Mouse (Mus musculus) urinary bladder, postnatal 0 days (tissue): ENCODE measurements around the gene Itgax. TPM values are rescaled to one million over a fixed set of nuclear protein-coding genes. Genes with fewer than 3 reads are reported as not detected.

ENCODE experiments used
- polyA plus RNA-seq: library from polyadenylated mRNA; unstranded; fragments of >200 nt; fragmentation: Nextera tagmentation; extraction: Ambion mirVana; gene quantifications from 2 replicates; pipeline ENCODE4 v1.2.1, GENCODE M21; 2015

Itgax gene
- polyA plus RNA-seq = 0.07 and 0.29 TPM in 2 replicates

DNA sequence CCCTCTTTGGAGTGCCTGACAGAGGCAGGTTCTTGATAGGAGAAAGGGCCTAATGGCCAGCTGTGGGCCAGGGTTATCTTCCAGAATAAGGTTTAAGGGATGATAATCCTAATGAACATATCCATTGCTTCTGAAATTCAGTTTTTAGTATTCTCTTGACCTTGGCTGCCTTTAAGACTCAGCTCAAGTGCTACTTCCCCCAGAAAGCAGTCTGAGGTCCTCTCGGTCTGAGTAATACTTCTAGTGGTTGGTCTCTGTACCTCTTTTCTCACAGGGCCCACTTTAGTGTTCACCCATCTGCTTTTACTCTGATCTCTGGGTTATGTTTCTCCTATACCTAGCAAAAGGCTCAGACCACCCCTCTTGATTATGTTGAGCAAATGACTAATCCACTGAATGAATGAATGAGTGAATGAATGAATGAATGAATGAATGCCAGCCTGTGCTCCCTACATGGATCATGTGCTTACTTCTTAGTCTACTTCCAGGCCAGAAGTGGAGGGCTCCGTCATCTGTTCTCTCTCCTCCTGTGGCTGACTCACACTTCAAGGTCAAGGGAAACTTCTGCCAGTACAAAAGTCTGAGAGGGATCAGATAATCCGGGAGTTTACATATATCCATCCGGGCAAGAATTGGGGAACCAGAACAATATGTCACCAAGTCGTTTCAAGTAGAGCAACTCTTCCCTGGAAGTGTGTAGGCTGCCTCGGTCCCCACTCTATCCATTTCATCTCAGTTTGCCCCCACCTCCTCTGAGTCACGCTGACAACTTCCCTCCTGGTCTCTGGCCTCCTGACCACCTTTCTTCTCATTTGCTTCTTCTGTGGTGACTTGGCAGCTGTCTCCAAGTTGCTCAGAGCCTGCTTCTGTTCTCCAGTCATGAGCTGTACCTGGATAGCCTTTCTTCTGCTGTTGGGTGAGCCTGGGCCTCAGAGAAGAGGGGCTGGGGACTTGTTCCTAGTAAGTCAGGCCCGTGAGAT lies at the start of gene Itgax:
Gene Itgax, plus strand, starts transcription at position 807 of the 980 bp plus-strand sequence.

DNA sequence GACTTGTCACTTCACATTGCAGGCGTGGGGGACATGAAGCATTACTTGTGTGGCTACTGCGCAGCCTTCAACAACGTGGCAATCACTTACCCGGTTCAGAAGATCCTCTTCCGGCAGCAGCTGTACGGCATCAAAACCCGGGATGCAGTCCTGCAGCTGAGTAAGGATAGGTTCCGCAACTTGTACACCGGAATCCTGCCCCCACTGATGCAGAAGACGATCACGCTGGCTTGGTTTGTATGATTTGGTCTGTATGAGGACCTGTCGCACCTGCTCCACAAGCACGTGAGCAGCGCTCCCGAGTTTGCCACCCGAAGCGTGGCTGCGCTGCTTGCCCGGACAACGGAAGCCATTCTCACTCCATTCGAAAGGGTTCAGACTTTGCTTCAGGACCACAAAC lies 24.7 kb downstream of the Itgax start, which contains the start of gene Itgad:
Gene Itgad, plus strand, starts transcription at position 301 of the 400 bp plus-strand sequence.

Other genes with a start within 250 kb of the Itgax start
- 0.65 and 0.75 TPM in 2 replicates for gene Prss53, start 238.6 kb upstream of the Itgax start, polyA plus RNA-seq
- not detected in 2 replicates for gene Gm21974, start 234.1 kb upstream of the Itgax start, polyA plus RNA-seq
- gene Vkorc1, start 233.9 kb upstream of the Itgax start, polyA plus RNA-seq = 151 and 156 TPM in 2 replicates
- 103 and 107 TPM in 2 replicates for gene Bckdk, start 225.5 kb upstream of the Itgax start, polyA plus RNA-seq
- gene Kat8, start 217.0 kb upstream of the Itgax start, polyA plus RNA-seq = 16.2 and 16.4 TPM in 2 replicates
- 27.0 and 30.7 TPM in 2 replicates for gene Prss8, start 199.4 kb upstream of the Itgax start, polyA plus RNA-seq
- gene Prss36, start 182.8 kb upstream of the Itgax start, polyA plus RNA-seq = 7.0 and 8.1 TPM in 2 replicates
- 172 TPM in 2 replicates for gene Fus, start 162.1 kb upstream of the Itgax start, polyA plus RNA-seq
- 74.4 and 124 TPM in 2 replicates for gene Pycard, start 135.7 kb upstream of the Itgax start, polyA plus RNA-seq
- 0.10 and 0.20 TPM in 2 replicates for gene Trim72, start 125.6 kb upstream of the Itgax start, polyA plus RNA-seq
- gene Itgam, start 66.9 kb upstream of the Itgax start, polyA plus RNA-seq = 5.6 and 33.1 TPM in 2 replicates
- 0.80 TPM in 1 of 2 replicates, not detected in the other for gene Gm49368, start 66.9 kb upstream of the Itgax start, polyA plus RNA-seq
- not detected in 2 replicates for gene Itgad, start 24.8 kb downstream of the Itgax start, polyA plus RNA-seq
- 0.26 TPM in 1 of 2 replicates, not detected in the other for gene Cox6a2, start 76.8 kb downstream of the Itgax start, polyA plus RNA-seq
- 14.9 and 15.4 TPM in 2 replicates for gene Armc5, start 107.8 kb downstream of the Itgax start, polyA plus RNA-seq
- gene 9130023H24Rik, start 108.5 kb downstream of the Itgax start, polyA plus RNA-seq = 4.9 and 5.1 TPM in 2 replicates
- gene Tgfb1i1, start 117.3 kb downstream of the Itgax start, polyA plus RNA-seq = 540 and 628 TPM in 2 replicates
- not detected in 2 replicates for gene Slc5a2, start 136.1 kb downstream of the Itgax start, polyA plus RNA-seq
- gene BC017158, start 168.6 kb downstream of the Itgax start, polyA plus RNA-seq = 29.1 and 30.7 TPM in 2 replicates